Mouse (Mus musculus) limb, embryonic 12.5 days (tissue): ENCODE measurements around the gene Hint2. TPM values are rescaled to one million over a fixed set of nuclear protein-coding genes. Genes with fewer than 3 reads are reported as not detected.

Source experiments
- ATAC-seq: fragments of 200-750 bp; cut with Nextera tagmentation; 2 replicates; pipeline ENCODE4 v1.8.0; 2017; ENCODE audit warnings: low read depth, moderate TSS enrichment; ENCODE audit not compliant: insufficient number of reproducible peaks, insufficient read depth, low FRiP score, low TSS enrichment
- H3K27ac ChIP-seq: fragments of 300-500 bp; sonication (generic); 2 replicates; pipeline ENCODE4 v1.5.1; 2016; ENCODE audit warnings: mild to moderate bottlenecking, moderate library complexity
- H3K27me3 ChIP-seq: fragments of 300-500 bp; sonication (generic); 2 replicates; pipeline ENCODE4 v1.6.1; 2016; ENCODE audit warnings: mild to moderate bottlenecking, moderate library complexity
- H3K36me3 ChIP-seq: fragments of 300-500 bp; sonication (generic); 2 replicates; pipeline ENCODE4 v1.6.1; 2016; ENCODE audit warnings: mild to moderate bottlenecking, moderate library complexity
- H3K4me1 ChIP-seq: fragments of 300-500 bp; sonication (generic); replicated peaks from 2 replicates; pipeline ENCODE4 v1.6.1; 2016
- H3K4me2 ChIP-seq: fragments of 300-500 bp; sonication (generic); 2 replicates; pipeline ENCODE4 v1.6.1; 2016; ENCODE audit warnings: mild to moderate bottlenecking, moderate library complexity
- H3K4me3 ChIP-seq: fragments of 300-500 bp; sonication (generic); replicated peaks from 2 replicates; pipeline ENCODE4 v1.5.1; 2016; ENCODE audit warnings: mild to moderate bottlenecking
- H3K9ac ChIP-seq: fragments of 300-500 bp; sonication (generic); replicated peaks from 2 replicates; pipeline ENCODE4 v1.6.1; 2016; ENCODE audit warnings: mild to moderate bottlenecking, moderate library complexity
- H3K9me3 ChIP-seq: fragments of 300-500 bp; sonication (generic); 2 replicates; pipeline ENCODE4 v1.6.1; 2016; ENCODE audit warnings: mild to moderate bottlenecking, moderate library complexity
- WGBS: fragments of 180-500 bp; shearing (Covaris S2); methylation state at CpG from one replicate; pipeline ENCODE4 v1.1.7; 2016; 5-methylcytosine and 5-hydroxymethylcytosine counted together
- polyA plus RNA-seq: library from polyadenylated mRNA; unstranded; fragments of >200 nt; fragmentation: Nextera tagmentation; extraction: Ambion mirVana; gene quantifications from 2 replicates; pipeline ENCODE4 v1.2.1, GENCODE M21; 2016

Hint2 gene
- polyA plus RNA-seq, 1 experiment from 2014 or later = 78.7 TPM

GRCm38 (mm10) chr4:43631046-43631955, 25.0 kb downstream of the Hint2 start, which contains the start of gene Npr2:
TSS of gene Npr2 (plus strand) at chr4:43631935.
- H3K9ac ChIP-seq = peak within 1 kb of the TSS; percentile 96
- H3K4me1 ChIP-seq = peaks cover 35% of the 10 kb centered on the region
- H3K4me3 ChIP-seq = peak within 1 kb of the TSS; percentile 74
- H3K27me3 ChIP-seq = peaks cover 19% of the 10 kb centered on the region
- peak; percentile 33 for ATAC-seq
- no peaks in the 10 kb centered on the region for H3K36me3 ChIP-seq
- 2% methylated on average over 61 of the region's 70 CpGs for WGBS
- H3K4me2 ChIP-seq = peak within 1 kb of the TSS; percentile 88
- H3K9me3 ChIP-seq = no peaks in the 10 kb centered on the region
- peak within 1 kb of the TSS; percentile 72 for H3K27ac ChIP-seq

DNA sequence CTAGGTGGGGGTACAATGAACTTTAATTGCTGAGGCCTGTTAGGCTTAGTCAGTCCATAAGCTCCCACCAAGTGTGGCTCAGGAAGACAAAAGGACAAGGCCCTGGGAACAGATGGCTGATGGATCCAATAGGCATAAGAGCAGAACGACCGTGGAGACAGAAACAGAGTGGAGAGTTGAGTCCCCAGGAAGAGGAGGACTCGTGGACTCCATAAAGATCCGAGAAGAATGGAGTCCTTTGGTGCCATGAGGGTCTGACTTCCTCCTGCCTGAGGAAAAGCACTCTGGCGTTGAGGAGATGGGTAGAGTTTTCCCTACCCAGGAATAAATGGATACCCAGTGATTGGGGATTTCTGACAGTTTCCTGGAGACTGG, 25.6 kb downstream of the Hint2 start:
- no peaks in the 10 kb centered on the region for H3K36me3 ChIP-seq
- peak overlapping the region; percentile 74; the same call in 1 of the 2 replicates for H3K4me3 ChIP-seq
- H3K27ac ChIP-seq = peak overlapping the region; percentile 72; the same call in 1 of the 2 replicates
- peak overlapping the region; percentile 88 for H3K4me2 ChIP-seq
- 0 out of 2 replicates have a peak, but pooled peaks have one; percentile 11 for ATAC-seq
- H3K27me3 ChIP-seq = peaks cover 19% of the 10 kb centered on the region
- peaks cover 35% of the 10 kb centered on the region for H3K4me1 ChIP-seq
- WGBS = 23% methylated on average over 5 of the region's 5 CpGs
- H3K9me3 ChIP-seq = no peaks in the 10 kb centered on the region
- peak overlapping the region; percentile 96 for H3K9ac ChIP-seq

DNA sequence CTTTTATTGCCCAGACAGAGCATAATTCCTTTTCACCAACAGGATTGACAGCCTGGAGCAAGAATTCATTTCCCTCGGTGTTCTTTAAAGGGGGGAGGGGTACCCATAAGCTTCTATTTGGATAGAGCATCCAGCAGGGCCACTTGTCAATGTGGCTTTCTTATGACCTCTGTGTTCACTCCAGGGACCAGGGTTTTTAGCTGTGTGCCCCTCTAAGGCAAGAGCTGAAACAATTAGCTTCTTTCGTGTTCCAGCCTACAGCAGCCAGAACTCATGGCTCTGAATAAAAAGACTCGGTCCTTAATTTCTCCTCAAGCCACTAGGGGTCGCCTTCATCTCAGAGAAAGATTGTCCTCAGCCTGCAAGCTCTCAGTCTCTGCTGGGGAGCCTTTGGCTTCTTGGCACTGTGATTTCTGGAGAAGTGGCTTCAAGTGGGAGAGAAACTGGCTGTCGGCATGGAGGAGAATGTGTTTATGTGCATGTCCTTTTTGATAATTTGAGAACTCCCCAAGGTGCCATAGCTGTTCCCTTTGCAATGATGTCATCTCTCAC, 26.2 kb downstream of the Hint2 start:
- Histone ChIP-seq H3K9ac (no peak overlapping the region), H3K9me3 (peaks cover 5% of the 10 kb centered on the region), H3K4me3 (no peak overlapping the region), H3K36me3 (no peaks in the 10 kb centered on the region), H3K4me1 (peaks cover 35% of the 10 kb centered on the region), H3K27ac (peak overlapping the region; percentile 72; the same call in 1 of the 2 replicates), H3K27me3 (peaks cover 19% of the 10 kb centered on the region), H3K4me2 (0 out of 2 replicates have a peak overlapping the region, but pooled peaks have one; percentile 88)
- ATAC-seq = peak; percentile 57
- WGBS = 8% methylated on average over 5 of the region's 5 CpGs

- H3K9me3 ChIP-seq = peaks cover 12% of the 10 kb centered on the region
- H3K36me3 ChIP-seq = no peaks in the 10 kb centered on the region
- ATAC-seq = no peak
- H3K27ac ChIP-seq = no peak overlapping the region
- no peak overlapping the region for H3K9ac ChIP-seq
- no peak overlapping the region for H3K4me2 ChIP-seq
- WGBS = 41% methylated on average over 20 of the region's 20 CpGs
- peaks cover 19% of the 10 kb centered on the region for H3K27me3 ChIP-seq
- H3K4me1 ChIP-seq = peaks cover 35% of the 10 kb centered on the region
- no peak overlapping the region for H3K4me3 ChIP-seq
Observed at GRCm38 (mm10) chr4:43629106-43629817, 27.0 kb downstream of the Hint2 start.

- no peak overlapping the region for H3K27ac ChIP-seq
- H3K9me3 ChIP-seq = peaks cover 13% of the 10 kb centered on the region
- H3K36me3 ChIP-seq = no peaks in the 10 kb centered on the region
- no peak for ATAC-seq
- no peak overlapping the region for H3K9ac ChIP-seq
- peaks cover 3% of the 10 kb centered on the region; the same call in 1 of the 2 replicates for H3K27me3 ChIP-seq
- WGBS = 72% methylated on average over 4 of the region's 4 CpGs
- H3K4me1 ChIP-seq = no peaks in the 10 kb centered on the region
- H3K4me2 ChIP-seq = no peak overlapping the region
- no peak overlapping the region for H3K4me3 ChIP-seq
Observed at GRCm38 (mm10) chr4:43620146-43620778, 36.0 kb downstream of the Hint2 start.

- Histone ChIP-seq H3K9me3 (no peaks in the 10 kb centered on the region), H3K4me3 (no peak overlapping the region), H3K27me3 (no peaks in the 10 kb centered on the region), H3K9ac (no peak overlapping the region), H3K4me1 (no peaks in the 10 kb centered on the region), H3K36me3 (no peaks in the 10 kb centered on the region), H3K27ac (no peak overlapping the region), H3K4me2 (no peak overlapping the region)
- WGBS = 55% methylated on average over 3 of the region's 3 CpGs
- ATAC-seq = no peak
Observed at GRCm38 (mm10) chr4:43613060-43613730, 43.1 kb downstream of the Hint2 start.

GRCm38 (mm10) chr4:43612534-43612933, 43.7 kb downstream of the Hint2 start:
- H3K4me1 ChIP-seq = no peaks in the 10 kb centered on the region
- no peak for ATAC-seq
- H3K4me2 ChIP-seq = no peak overlapping the region
- no peaks in the 10 kb centered on the region for H3K9me3 ChIP-seq
- H3K27me3 ChIP-seq = no peaks in the 10 kb centered on the region
- H3K9ac ChIP-seq = no peak overlapping the region
- H3K36me3 ChIP-seq = no peaks in the 10 kb centered on the region
- whole genome bisulfite sequencing = 76% methylated on average over 10 of the region's 10 CpGs
- H3K27ac ChIP-seq = no peak overlapping the region
- H3K4me3 ChIP-seq = no peak overlapping the region

DNA sequence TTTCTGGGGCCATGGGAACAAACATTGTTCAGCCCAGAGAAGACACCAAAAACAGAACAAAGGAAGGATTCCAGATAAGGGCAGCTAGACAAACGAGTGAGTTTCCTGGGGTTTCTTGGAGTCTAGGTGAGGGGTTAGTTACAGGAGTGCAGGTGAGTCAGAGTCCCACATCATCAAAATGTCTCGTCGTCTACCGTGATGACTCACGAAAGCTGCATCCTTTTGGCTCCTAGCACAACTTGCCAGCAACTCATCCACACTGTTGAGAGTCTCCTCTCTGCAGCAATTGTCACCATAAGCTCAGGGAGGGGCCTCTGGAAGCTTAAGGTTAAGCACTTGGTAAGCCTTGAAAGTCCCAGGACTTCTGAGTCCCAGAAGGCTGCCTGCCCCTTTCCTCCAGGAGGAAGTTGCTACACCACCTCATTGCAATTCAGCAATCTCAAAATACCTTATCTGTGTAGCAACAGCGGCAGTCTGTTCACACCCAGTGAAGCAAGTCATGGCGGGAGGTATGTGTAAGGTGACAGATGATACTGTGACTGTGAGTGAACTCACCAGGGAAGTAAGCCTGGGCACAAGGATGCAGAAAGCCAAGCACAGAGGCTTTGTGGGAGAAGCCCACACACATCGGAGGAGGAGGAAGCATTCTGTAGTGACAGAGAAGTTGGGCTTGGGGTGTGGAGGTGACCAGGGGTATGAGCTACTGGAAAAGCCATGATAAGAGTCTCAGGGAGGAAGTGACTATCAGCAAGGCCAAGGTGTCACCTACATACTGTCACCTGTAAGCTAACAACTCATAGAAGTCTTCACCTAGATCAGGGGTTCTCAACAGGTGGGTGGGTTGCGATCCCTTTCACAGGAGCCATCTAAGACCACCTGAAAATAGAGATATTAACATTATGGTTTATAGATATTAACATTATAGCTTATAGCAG, 51.2 kb downstream of the Hint2 start:
- ATAC-seq = no peak
- H3K36me3 ChIP-seq = no peaks in the 10 kb centered on the region
- H3K9ac ChIP-seq = no peak overlapping the region
- no peaks in the 10 kb centered on the region for H3K9me3 ChIP-seq
- no peak overlapping the region for H3K27ac ChIP-seq
- no peaks in the 10 kb centered on the region for H3K4me1 ChIP-seq
- H3K4me3 ChIP-seq = no peak overlapping the region
- no peaks in the 10 kb centered on the region for H3K27me3 ChIP-seq
- H3K4me2 ChIP-seq = no peak overlapping the region
- 73% methylated on average over 9 of the region's 9 CpGs for WGBS
